Mouse (Mus musculus) CD4-positive, CD25-positive, alpha-beta regulatory T cell, adult 4 months (primary cell): ENCODE results near the gene Gm10337. TPM values are rescaled to one million over a fixed set of nuclear protein-coding genes. Genes with fewer than 3 reads are reported as not detected.

Experiments used
- ATAC-seq: one replicate; pipeline ENCODE4 v1.8.0; 2017
- polyA plus RNA-seq, 2 experiments: library from polyadenylated mRNA; unstranded; fragments of 100-300 nt; shearing (Covaris generic); gene quantifications; one replicate each; pipeline ENCODE4 v1.2.1; 2017

Gm10337 gene
- polyA plus RNA-seq, 2 experiments from 2014 or later, result not detected

- ATAC-seq, result peak; percentile 87
Observed at GRCm38 (mm10) chr15:102517976-102518858, 14.7 kb downstream of the Gm10337 start, which contains the start of gene Tarbp2. Gene Tarbp2 (plus strand): TSS chr15:102518192.

DNA sequence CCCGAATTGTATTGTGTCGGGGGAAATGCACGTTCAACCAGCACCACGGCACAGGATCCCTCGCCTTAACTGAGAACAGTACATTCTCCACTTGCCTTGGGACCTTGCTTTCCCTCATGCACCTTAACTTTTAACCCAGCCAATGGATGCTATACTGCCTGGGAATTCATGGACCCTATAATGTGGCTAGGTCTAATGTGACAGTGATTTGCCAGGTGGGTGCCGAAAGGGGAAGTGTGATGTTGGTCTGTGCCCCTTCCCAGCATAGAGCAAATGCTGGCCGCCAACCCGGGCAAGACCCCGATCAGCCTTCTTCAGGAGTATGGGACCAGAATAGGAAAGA is 15.3 kb downstream of the Gm10337 start:
- no peak for ATAC-seq

DNA sequence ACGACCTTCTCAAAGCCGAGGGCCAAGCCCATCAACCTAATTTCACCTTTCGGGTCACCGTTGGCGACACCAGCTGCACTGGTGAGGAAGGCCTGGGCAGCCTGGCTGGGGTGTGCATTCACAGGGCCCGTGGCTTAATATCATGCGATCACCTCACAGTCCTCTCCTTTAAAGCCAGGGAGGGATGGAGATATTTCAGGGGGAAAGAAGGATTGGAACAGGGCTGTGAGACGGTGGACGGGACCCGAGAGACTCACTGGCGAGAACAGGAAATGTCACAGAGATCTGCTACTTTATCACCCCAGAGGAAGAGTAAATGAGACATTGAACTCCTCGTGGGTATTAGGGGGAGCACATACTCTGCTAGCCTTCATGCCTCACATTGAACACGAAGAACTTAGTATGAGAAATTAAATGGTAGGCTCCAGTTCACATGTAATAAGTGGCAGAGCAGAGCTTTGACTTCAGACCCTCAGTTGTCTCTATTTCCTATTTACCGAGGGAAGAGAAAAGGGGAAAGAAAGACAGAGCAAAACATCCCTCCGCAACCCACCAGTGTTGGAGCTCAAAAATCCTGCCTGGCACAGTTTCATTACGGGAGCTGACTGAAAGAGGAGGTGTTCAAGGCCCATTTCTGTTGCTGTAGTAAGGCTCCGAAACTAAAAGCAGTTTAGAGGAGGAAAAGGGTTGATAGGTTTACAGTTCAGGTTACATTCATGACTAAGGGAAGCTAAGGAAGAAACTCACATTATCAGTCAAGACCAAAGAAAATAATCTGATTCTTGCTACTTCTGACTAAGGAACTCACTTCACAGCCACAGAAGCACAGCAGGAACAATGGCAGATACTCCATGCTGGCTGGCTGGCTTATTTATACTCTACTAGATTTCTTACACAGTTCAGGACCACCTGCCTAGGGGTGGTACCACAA is 16.0 kb downstream of the Gm10337 start:
- ATAC-seq, result no peak

GRCm38 (mm10) chr15:102520416-102520815 is 16.9 kb downstream of the Gm10337 start:
- ATAC-seq, result no peak

- ATAC-seq, result no peak
Observed at GRCm38 (mm10) chr15:102521480-102521879, 18.0 kb downstream of the Gm10337 start.

- ATAC-seq, result peak; percentile 85
Observed at GRCm38 (mm10) chr15:102524892-102525485, 21.5 kb downstream of the Gm10337 start, which contains the start of gene Npff. Gene Npff (minus strand): TSS chr15:102524942.

DNA sequence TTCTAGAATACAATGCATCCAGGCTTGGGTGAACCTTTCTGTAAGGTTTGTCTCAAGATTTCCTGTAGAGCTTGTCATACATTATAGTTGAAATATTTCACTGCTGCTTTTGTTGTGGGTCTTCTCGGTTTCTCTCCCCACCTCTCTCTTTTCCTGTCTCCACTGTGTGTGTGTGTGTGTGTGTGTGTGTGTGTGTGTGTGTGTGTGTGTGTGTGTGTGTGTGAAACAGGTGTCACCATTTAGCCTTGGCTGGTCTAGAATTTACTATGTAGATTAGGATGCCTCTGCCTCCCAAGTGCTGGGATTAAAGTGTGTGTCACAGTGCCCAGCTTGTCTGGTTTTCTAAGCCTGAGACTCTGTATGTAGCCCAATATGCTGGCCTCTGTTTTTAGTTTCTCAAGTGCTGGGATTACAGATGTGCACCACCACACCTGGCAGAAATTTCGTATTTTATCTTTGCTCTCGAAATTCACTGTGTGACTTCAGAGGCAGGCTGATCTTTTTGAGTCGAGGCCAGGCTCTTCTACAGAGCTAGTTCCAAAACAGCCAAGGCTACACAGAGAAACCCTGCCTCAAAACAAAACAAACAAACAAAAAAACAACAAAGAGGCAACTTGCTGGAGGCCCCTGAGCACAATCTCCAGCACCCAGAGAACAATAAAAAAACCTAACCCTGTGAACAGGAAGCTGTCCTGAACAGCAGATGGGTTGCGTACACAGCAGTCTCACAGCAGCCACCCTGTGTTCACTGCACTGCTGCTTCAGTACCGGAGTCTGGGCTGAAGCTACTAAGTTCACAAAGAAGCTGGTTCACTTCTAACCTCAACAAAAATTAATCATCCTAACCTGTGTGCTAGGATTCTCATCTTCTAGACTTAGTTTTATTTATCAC is 22.8 kb downstream of the Gm10337 start:
- ATAC-seq, result peak; percentile 53

- ATAC-seq, result no peak
Observed at GRCm38 (mm10) chr15:102527936-102528335, 24.4 kb downstream of the Gm10337 start.

DNA sequence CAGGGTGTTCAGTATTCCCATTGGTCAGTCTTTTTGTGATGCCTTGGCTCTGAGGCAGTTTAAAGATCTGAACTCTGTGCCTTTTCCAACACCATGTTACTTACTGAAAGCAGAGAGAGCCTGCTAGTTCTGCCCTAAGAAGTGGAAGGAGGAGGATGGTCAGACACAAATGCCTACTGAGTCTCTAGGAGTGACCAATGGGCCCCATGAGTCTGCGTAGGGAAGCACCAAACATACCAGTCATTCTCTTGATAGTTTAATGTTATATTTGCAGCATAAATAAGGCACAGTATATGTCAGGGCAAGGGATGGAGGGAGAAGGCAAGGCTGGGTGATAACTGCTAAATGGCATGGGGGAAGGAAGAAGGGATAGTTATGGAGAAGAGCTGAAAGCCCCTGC is 24.9 kb downstream of the Gm10337 start:
- ATAC-seq, result no peak

- ATAC-seq, result no peak
Observed at GRCm38 (mm10) chr15:102530566-102530965, 27.0 kb downstream of the Gm10337 start.

DNA sequence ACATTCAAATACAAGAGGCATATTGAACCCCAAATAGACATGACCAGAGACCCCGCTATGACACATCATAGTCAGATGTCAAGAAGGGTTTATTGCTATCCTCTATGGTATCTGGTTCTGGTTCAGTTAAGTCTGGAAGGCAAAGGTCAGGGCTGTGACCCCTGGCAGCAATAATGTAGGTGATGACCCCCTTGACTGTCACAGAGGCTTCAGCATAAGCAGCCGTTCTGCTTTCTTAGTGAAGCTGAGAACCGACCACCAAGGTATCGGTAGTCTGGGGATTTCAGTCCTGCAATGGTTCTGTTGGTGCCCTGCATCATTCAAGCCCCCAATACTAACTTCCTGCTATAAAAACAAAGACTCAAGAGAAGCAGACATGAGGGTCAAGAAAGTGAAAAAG is 28.1 kb downstream of the Gm10337 start:
- no peak for ATAC-seq

GRCm38 (mm10) chr15:102532106-102532900 is 28.8 kb downstream of the Gm10337 start:
- ATAC-seq, result no peak

- no peak for ATAC-seq
Observed at GRCm38 (mm10) chr15:102533926-102534325, 30.4 kb downstream of the Gm10337 start.

DNA sequence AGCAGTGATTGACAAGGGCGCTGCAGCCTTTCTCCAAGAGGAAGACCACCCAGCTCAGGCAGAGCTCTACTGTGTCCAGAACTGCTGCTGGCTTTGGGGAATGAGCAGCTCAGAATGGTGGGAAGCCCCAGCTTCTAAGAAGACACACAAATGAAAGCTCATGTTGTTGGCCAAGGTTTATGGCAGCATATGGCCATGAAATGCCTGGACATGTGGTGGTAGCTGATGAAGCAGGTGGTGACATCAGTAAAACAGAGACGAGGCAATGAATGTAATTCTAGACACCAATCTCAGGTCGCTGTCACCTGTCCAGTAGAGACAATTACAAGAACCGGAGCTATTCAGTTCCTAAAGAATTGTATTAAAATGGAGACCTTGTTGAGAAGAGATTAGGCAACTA is 41.3 kb downstream of the Gm10337 start:
- ATAC-seq, result no peak

GRCm38 (mm10) chr15:102546246-102546645 is 42.7 kb downstream of the Gm10337 start:
- ATAC-seq, result no peak

DNA sequence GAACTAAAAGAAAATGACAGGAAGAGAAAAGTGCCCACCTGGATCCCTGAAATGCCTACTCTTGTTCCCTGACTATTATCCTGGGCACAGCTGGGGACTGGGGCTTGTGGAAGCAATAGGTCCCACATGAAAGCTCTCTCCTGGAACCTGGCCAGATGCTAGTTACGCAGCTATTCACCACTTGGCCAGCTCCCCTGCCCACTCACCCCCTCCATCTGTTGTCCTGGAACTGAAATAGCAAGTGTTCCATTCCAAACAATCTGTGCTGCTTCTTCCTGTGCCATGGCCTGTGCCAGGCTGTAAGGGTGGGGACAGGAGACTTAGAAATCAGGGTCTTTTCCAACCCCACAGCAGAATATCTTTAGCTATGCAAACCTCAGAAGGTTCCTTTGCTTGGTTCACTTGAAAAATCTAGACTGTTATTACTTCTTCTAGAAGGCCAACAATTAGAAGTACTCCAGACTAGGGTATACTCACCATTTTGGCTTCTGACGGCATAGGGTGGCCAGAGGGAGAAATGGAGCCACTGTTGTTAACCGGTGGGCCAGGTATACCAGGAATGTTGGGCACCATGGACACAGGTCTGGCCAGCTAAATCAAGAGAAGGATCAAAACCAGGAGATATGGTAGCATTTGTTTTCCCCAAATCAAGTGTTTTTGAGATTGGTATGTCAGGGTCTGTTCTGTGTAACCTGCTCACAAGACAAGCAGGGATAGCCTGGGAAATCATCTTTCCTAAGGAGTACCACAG is 43.3 kb downstream of the Gm10337 start:
- no peak for ATAC-seq

DNA sequence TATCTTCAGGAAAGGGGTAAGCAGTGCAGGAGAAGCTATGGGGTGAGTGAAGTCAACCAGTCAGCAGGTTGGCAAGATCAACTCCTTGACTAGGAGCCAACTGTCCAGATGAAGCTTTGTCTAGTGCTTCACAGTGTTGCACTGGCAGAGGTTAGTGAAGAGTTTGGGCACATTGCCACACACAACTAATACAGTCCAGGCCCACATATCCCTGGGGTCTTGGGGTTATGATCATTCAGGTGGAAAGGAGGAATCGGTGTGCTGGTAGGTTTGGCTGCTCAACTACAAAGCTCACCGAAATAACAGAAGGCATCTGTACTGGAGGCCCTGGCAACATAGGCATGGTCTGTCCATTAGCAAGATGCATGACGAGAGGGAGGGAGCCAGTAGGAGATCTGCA is 44.0 kb downstream of the Gm10337 start:
- ATAC-seq, result no peak

DNA sequence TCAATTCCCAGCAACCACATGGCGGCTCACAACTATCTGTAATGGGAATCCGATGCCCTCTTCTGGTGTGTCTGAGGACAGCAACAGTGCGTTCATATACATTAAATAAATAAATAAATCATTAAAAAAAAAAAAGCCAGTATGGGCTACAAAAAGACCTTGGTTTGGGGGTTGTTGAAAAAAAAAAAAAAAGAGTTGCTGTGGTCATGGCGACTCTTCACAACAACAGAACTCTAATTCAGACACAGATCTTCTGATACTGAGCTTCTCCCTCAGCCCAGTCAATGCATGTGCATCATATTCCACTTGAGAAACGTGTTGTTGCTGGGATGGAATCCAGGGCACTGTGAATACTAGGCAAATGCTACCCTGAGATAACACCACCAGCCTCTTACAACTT is 49.1 kb downstream of the Gm10337 start:
- no peak for ATAC-seq
